Mouse (Mus musculus) liver, embryonic 14.5 days (tissue): ENCODE measurements around the gene Cyb5b.

ENCODE experiments used
- CTCF ChIP-seq: IDR thresholded peaks from 2 replicates; pipeline ENCODE4 v1.5.1; 2016; ENCODE audit warnings: antibody characterized with exemption, low read depth, control low read depth
- EP300 ChIP-seq: IDR thresholded peaks from 2 replicates; pipeline ENCODE4 v1.6.1; 2016; ENCODE audit warnings: antibody characterized with exemption, low read depth

GRCm38 (mm10) chr8:107209185-107209584, 58.7 kb downstream of the Cyb5b start:
- TF ChIP-seq EP300 (no peak), CTCF (no peak)
